Mouse (Mus musculus): ENCODE results near the gene Fggy. TPM values are rescaled to one million over a fixed set of nuclear protein-coding genes. Genes with fewer than 3 reads are reported as not detected.

Gene Fggy
- total RNA-seq, 2 experiments from 2014 or later: 2.4 to 8.9 TPM

DNA sequence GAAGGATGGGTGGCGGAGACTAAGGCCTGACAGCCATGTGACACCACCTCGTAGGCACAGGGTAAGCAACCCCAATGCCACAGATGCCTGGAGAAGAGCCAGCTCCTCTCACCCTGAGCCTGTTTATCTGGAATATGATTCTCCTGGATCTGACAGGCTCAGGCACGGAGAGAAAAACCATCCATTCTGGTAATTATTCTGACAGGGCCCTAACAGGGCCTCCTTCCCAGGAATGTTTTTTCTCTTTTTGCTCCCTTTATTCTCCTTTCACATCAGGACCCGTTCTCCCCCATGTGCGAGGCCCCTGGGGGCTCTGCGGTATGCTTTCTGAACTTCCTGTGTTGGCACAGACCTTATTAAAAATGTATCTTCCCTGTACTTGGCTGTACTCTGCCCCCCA is 94.7 kb downstream of the Fggy start:
- ATAC-seq (replicated peaks; ENCODE audit: low FRiP score, low TSS enrichment, poor library complexity, severe bottlenecking): no peak

DNA sequence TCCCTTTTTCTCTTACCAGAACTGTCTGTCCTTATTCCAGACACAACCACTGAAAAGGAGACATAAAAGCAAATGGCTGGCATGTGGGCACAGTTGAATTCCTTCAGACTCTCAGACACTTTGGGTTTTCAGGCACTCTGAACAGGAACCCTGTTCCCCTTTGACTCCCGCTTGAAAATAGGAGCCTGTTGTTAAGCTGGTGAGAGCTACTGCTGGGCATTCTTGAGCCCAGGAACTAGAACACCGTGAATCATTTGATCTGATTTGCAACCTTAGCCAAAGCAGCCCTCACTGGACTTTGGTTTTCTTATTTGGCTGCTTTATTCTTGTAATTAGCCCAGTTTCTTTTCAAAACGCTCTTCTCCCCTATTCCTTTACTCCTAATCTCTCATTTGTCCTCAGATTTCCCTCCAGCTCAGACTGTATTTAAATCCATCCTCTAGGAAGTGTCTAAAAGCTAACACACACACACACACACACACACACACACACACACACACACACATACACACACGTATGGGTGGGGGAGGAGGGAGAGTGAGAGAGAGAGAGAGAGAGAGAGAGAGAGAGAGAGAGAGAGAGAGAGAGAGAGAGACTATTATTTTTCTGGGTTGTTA is 96.1 kb downstream of the Fggy start:
- ATAC-seq (replicated peaks; ENCODE audit: low FRiP score, low TSS enrichment, poor library complexity, severe bottlenecking): no peak

DNA sequence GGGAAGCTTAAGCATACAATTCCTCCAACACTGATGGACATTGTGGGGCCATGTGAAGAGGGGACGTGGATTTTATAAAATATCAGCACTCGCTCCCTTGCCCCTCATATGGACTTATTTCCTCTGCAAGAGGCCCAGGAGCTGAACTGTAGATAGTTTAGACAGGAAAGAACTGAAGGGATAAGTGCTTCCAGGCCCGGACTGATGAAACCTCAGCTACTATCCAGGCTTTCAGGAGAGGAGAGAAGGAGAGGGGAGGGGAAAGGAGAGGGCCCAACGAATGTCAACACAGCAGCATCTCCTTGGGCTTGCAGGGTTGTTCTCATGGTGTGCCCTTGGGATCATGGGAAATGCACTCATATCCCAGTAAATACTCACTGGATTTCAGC is 96.6 kb downstream of the Fggy start:
- no peak for ATAC-seq (replicated peaks; ENCODE audit: low FRiP score, low TSS enrichment, poor library complexity, severe bottlenecking)

DNA sequence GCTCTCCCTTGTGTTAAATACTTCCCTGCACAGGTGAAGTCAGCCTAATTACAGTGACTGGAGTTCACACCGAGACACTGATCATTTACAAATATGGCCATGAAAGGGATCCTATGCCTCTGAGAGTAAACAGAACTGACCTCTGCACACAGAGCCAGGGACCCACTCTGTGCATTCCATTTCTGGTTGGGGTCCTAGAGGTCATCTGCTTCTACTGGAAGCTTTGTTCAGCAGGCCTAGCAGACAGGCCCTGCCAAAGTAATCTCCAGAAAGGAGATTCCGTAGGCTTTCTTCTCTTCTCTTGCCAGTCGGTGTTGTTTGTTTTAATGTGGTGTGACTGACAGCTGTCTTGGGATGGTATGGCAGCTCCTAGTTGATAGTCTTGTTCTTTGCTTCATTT is 101.7 kb downstream of the Fggy start:
- no peak for ATAC-seq (replicated peaks; ENCODE audit: low FRiP score, low TSS enrichment, poor library complexity, severe bottlenecking)

DNA sequence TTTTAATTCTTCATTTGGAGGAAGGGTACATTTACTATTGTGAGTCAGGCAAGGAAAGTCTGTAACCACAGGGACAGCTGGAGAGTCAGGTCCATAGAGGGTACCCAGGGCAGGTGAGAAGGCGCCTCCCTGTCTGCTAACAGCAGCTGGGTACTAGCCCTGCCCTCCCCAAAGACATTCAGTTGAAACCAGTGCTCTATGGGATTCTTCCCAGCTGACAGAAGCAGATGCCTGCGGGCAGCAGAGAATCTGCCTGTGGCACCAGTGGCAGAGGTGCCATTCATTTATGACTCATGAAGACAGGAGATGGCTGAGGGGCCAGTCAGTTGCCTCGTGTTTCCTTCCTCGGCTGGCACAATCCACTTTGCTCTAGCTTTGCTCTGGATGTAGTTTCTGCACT is 106.3 kb downstream of the Fggy start:
- ATAC-seq (replicated peaks; ENCODE audit: low FRiP score, low TSS enrichment, poor library complexity, severe bottlenecking): no peak

DNA sequence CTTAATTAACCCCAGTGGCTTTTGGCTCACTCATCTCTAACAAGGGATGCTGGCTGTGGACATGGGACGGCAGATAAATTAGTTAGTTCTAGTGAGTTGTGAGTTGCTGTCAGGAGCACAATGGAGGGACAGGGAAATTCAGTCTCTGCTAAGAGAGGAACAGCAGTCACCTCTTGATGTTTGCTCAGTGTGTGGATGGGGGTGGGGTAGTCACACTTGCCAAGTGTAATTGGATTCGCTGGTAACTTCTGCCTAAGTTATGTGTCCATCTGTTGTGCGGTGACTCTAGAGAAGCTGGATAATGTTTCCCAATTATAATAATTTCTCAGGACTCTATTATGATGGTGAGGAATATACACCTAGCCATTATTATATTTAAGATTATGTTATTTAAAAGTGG is 107.0 kb downstream of the Fggy start:
- ATAC-seq (replicated peaks; ENCODE audit: low FRiP score, low TSS enrichment, poor library complexity, severe bottlenecking): no peak

DNA sequence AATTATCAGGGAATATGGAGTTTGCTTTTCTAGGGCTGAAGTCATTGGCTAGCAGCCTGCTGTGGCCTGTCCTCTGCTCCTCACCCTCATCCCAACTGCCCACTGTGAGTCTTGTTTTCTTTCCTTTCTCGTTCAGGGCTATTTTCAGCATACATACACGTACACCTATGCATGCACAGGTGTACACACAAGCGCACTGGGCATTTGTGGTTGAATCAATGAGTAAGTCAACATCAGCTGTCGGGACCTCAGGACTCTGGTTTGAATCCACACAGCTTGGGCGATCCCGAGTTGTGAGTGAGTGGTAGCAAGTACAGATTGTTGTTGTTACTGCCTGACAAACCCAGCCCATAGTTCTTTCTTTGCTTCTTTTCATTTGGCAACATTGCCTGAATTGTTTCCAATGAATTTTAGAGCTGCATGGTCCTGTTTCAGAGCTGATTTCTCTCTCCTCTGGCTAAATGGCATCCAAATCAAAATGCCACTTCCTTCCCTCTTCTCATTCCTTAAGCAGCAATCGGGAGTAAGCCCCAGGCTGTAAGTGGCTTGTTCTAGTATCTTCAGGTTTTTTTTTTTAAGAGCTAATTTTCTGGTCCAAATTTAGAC is 109.1 kb downstream of the Fggy start:
- no peak for ATAC-seq (replicated peaks; ENCODE audit: low FRiP score, low TSS enrichment, poor library complexity, severe bottlenecking)

DNA sequence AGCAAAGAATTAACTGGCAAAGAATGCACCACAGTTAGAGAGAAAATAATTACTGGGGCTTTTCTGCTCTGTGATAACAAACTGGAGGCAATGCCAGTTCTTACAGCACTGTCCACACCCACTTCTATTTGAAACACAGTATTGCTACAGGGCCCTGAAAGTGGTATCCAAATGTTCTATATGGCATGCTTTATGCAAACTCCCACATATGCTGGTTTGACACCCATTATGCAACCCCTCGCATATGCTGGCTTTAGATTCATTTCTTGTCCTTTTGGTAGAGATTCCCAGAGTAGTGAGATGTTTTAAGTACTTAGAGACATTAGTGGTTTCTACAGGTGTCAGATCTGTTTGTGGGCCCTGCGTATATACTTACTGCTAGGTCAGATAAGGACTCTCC is 109.6 kb downstream of the Fggy start:
- no peak for ATAC-seq (replicated peaks; ENCODE audit: low FRiP score, low TSS enrichment, poor library complexity, severe bottlenecking)

DNA sequence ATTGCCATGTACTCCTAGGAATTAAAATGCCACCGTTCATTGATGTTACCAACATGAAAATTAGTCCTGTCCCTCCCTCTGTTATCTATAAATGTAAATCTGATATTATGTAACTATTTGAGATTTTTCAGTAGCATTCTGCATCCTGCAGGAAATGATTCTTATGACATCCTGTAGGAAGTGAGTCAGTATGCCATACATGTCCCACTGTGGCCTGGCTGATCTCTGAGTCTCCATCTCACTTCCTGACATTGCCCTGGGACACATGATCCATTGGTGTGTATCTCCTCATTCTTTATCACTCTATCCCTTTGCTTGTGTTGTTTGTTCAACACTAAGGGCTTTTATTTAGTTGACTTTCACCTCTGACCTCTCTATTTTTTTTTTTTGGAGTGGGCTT is 110.3 kb downstream of the Fggy start:
- no peak for ATAC-seq (replicated peaks; ENCODE audit: low FRiP score, low TSS enrichment, poor library complexity, severe bottlenecking)

DNA sequence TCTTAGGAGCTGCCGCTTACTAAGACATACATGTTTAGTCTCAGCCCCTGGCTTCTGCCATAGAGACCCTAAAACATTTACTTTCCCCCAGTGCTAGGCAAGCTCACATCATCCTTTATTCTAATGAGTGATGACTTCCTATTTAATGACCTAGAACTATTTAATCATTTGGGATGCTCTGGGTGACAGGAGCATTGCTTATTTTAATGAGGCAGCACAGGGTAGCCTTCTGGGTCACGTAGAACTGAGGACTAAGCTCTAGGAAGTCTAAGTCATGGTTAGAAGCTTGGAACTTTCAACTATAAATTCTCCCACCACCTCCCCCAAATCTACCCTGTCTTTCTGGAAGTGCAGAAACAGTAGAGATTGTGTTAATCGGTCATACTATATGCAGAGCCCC is 111.2 kb downstream of the Fggy start:
- ATAC-seq (replicated peaks; ENCODE audit: low FRiP score, low TSS enrichment, poor library complexity, severe bottlenecking): no peak

DNA sequence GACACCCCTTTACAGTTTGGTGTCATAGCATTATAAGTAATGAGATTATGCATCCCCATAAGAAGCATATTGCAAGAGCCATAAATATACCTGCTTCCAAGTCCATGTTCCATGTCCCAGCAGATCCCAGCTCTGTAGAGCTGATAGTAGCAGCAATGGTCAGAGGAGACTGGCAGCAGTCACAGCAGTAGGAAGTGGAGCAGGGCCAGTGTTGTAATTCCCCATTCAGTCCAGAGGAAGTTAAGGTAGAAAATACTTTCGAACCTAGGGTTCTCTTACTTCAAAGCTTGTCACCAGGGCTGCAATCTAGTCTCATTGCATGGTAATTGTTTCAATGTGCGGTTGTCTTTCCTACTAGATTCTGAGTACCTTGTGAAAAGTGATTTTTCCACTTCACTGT is 112.0 kb downstream of the Fggy start:
- ATAC-seq (replicated peaks; ENCODE audit: low FRiP score, low TSS enrichment, poor library complexity, severe bottlenecking): no peak

DNA sequence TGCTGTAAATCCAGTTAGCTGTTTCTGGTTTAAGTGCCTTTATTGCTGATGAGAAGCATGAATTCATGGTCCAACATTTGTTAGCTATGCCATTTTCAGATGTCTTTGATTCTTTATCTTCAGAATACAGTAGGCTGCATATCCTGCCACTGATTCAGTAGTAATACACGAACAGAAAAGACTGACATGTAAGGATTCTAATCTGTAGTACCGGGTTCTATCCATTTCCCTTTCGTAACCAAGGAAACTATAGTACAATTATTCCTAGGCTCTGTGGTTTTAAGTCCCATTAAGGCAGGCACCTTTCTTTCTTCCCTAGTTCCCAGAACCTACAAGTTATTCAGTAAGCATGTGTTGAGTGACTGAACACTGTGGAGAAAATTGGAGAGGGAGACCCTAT is 113.3 kb downstream of the Fggy start:
- no peak for ATAC-seq (replicated peaks; ENCODE audit: low FRiP score, low TSS enrichment, poor library complexity, severe bottlenecking)

DNA sequence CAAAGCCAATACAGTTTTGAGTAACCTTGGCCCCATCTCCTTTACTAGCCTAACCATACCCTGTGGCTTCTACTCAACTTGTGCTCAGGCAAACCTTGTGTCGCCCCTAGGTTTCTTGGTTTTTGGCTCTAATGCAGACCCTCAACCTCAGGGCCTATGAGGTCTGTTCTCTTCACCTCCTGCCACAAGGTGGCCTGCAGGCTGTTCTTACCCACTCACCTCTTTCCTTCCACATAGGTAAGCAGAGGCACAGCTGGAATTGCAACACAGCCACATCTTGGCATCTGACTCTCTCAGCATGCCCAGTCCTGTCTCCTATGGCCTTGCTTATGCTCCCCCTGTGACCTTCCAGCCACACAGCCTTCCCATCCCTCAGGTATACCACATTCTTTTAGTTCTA is 114.7 kb downstream of the Fggy start:
- no peak for ATAC-seq (replicated peaks; ENCODE audit: low FRiP score, low TSS enrichment, poor library complexity, severe bottlenecking)

DNA sequence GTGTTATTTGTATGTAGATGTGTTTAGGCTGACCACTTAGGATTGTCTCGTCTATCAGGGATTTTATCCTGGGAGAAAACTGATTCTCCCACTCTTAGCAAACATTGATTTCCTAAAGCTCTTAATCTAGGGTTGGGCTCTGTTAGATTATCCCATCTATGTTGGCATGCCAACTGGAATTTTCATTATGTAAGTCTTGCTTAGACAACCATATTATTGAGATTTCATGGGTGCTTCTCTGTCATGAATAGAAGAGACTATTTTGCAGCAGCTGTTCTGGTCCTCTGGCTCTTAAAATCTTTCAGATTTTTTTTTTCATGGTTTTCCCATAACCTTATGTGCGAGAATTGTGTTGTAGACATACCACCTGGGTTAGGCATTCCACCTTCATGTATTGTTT is 119.1 kb downstream of the Fggy start:
- ATAC-seq (replicated peaks; ENCODE audit: low FRiP score, low TSS enrichment, poor library complexity, severe bottlenecking): no peak

DNA sequence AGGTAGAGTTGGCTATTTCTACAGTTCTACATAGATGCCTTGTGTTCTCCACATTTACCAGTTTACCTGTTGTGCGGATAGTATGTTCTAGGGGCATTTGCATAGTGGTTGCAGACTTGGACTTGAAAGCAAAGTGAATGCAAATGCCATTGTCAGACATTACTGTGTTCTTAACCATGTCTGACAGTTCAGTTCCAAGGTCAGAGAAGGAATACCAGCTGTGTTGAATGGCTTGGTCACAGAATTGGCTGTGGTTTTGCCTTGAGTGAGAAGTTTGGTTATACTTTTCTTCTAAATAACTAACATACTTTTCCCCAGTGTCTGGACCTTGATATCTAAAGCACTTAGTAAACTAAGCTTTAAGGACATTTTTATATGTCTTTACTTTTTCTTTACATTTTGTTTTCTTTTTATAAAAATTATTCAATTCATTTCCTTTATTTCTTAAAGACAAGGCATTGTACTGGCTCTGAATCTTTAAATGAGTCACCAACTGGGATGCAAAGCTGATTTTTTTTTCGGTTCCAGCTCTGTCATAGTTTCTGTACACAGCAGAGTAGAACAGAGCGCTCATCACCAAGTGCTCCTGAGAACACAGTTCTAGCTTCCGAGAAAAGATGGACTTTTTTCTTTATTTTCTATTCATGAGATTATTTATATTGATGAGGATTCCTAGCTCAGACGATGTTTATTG is 123.6 kb downstream of the Fggy start:
- no peak for ATAC-seq (replicated peaks; ENCODE audit: low FRiP score, low TSS enrichment, poor library complexity, severe bottlenecking)

DNA sequence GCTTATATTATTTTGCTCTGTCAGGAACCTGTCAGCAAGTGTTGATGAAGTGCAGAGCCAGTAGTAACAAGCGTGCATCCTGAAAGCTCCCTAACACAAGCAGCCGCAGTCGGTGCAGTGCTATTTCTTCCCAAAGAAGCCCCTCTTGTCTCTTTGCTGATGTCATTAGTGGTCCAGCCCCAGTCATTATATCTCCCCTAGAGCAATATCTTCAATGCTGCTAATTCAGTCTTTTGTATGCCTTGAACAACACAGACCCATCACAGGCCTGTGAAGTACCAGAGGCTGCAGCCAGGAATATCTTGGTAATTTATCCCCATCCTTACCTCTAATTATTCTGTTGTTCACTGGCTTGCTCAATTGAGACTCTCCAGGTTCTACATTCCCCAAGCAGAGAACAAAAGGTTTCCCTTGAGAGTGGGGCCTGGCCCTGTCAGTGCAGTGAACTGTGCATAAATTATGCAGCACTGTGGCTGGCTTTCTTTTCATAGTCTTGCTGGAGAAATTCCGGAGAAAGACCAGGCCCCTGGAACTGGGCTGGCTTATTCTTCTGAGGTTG is 127.3 kb downstream of the Fggy start:
- no peak for ATAC-seq (replicated peaks; ENCODE audit: low FRiP score, low TSS enrichment, poor library complexity, severe bottlenecking)

DNA sequence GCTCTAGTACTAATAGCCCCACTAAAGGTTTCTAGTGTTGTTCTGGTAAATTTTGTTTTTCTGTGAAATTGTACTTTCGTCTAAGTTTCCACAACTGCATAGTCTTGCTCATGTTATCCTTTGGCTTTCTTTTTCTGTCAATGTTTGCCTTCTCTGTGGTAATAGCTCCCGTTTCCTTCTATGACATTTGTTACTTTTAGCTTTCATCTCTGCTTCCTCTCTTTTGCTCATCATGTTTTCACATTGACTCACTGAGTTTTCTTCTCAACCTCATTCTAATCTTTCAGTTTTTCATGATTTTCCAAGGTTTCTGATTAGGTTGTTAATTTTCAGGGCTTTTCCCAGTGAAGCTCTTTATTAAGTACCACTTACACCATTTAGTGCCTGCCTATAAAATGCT is 129.5 kb downstream of the Fggy start:
- ATAC-seq (replicated peaks; ENCODE audit: low FRiP score, low TSS enrichment, poor library complexity, severe bottlenecking): no peak

DNA sequence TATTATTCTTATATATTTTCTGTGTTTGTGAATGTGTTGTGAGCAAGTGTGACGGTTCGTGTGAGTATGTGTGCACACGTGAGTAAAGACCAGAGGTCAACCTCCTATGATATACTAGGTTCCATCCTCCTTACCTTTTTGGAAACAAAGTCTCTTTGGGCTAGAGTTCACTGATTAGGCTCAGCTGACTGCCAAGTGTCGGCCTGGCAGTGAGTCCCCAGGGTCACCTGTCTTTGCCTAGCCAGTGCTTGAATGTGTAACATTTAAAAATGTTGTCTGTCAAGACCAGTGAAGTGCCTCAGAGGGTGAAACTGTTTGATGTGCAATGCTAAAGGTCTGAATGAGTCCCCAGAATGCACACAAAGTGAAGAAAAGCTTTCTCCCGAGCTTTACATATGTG is 130.0 kb downstream of the Fggy start:
- no peak for ATAC-seq (replicated peaks; ENCODE audit: low FRiP score, low TSS enrichment, poor library complexity, severe bottlenecking)

DNA sequence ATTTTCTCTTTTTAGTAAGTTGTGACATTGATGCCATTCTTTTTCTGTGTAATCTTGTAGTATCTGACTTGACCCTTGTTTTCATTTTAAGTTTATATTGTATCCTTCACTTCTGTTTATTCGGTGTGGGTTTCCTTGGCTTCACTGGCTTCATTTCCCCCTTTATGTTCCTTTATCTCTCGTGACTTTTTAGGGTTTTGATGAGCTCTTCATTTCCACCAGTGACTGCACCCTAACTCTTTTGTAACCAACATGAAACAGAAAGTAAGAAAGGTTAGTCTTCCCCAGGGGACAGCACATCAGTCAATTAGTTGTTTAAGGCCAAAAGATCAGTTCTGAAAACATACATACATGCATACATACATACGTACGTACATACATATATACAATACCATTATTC is 130.9 kb downstream of the Fggy start:
- no peak for ATAC-seq (replicated peaks; ENCODE audit: low FRiP score, low TSS enrichment, poor library complexity, severe bottlenecking)

DNA sequence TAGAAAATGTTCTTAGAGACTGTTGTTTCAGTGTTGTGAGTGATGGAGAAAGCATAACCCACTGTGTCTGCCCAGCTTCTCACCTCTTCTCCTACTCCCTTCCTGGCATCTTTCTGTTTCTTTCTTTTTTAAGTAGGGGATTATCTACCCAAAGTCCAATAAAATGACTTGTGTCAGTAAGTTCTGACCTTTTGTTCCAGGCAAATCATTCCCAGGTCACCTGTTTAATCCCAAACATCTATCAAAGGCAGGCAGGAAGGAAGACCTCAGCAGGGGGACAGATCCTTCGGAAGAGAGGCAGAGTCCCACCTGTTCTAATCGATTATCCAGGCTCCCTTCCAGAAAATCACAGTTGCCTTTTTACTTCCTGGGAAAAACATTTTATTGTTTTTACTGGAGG is 143.1 kb downstream of the Fggy start:
- ATAC-seq (replicated peaks; ENCODE audit: low FRiP score, low TSS enrichment, poor library complexity, severe bottlenecking): no peak
